Mouse (Mus musculus): ENCODE results near the gene Lrrc46.

Gene Lrrc46

DNA sequence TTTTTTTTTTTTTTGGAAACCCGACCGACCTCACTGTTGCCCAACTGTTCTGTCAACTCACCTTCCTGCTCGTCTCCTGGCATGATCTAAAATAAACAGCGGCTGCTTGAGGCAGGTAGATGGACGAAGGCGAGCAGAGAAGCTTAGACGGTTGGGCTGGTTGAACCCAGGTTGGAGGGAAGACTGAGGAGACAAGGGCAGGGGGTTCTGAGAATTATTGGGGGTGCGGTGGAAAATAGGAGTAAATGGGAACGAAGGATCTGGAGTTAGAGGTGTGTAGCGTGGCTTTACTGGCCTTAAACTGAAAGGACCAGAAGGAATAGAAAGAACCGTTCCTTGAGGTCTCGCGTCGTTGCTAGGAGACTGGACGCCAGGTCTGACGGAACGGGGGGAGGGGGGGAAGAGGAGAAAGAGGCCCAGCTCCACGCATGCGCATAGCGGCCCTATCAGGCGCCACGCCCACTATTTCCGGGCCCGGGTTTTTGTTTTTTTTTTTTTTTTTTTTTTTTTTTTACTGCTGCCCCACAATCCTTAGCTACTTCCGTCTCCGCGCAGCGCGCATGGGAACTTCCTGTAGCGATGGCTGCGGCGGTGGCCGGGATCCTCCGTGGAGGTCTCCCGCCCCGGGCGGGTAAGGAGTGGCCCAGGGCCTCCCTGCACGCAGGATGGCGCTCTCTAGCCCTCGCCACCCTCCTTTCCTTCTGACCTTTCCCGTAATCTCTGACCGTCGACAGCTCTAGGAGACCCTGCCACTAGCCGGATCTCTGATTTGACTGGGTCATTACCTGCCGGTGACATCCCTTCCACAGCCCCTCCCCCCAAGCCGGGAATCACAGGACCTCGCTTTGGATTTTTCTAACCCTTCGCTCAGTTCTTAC lies at the start of gene Lrrc46, which contains the start of gene Mrpl10:
Gene Lrrc46, minus strand, starts transcription at position 386 of the 878 bp plus-strand sequence.
Gene Mrpl10, plus strand, starts transcription at position 539 of the 878 bp plus-strand sequence.
- DNase-seq, result peak; percentile 94 to 96

DNA sequence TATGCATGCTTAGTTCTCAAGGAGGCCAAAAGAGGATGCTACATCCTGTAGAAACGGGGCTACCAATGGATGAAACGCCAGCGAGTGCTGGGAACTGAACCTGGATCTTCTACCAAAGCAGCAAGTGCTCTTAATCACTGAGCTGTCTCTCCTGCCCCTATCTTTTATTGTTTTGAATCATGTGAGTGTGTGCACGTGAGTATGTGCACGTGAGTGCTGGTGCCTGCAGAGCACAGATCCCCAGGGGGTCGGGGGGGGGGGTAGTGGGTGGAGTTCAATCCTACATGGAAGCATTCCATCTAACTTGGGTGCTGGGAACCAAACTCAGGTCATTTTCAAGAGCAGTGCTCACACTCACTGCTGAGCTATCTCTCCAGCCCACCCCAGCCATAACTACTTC lies 45.2 kb upstream of the Lrrc46 start:
- no peak for DNase-seq

DNA sequence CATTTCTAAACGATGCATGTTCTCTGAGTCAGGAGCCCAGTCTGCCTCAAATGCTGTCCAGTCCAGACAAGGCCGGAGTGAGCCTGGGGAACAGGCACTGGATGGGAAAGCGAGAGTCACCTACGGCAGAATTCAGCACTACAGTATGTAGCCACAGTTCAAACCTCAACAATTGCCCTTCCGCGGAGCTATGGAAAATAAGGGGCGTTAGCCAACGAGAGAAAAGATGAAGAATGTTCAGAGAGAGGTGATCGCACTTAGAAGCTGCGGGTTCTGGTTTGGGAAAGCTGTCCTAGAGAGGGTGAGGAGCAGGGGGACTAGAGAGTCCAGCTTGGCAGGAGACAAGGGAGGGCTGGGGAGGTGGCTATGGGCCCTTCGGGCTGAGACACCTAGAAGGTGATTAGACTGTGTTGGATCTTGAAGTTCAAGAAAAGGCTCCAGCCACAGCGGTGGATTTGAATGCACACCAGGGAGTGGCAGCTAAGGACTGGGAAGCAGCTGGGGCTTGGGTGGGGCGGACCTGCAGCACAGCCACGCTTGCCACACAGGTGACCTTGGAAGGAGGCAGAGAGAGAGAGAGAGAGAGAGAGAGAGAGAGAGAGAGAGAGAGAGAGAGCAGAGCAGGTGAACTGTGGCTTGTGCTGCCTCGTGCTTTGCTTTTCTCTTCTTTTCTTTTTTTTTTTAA lies 43.8 kb upstream of the Lrrc46 start:
- DNase-seq, result no peak

DNA sequence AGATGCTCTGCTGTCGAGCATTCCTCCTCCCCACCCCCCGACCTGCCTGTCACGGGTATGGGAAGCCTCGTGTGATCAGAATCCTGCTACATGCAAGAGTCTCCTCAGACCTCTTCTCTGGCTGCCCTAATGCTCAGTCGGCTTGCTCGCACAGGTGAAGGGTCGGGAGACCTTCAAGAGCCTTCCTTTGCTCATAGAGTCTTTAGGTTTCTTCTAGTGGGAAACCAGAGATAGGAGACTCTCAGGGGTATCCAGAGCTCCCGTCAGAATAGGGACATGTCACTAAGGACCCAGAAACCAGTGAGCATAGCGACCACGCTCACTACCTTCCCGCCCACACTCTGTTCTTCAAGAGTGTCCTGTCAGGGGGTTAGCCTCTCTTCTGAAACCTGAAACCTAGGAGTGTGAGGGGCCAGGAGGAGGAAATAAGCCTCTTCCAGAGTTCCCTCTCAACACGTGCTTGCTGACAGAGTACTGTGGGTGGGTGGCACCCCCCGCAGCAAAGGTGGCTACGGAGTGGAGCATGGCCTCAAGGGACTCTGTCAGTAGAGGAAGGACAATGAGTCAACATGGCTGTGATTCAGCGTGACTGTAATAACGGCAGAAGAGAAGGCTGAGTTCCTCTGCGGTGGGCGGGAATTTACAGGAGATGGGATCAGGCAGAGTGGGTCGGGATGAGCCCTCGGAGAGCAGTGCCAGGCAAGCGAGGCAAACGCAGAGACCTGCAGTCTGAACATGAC lies 42.4 kb upstream of the Lrrc46 start:
- DNase-seq, result no peak

- peak; percentile 66 to 69 for DNase-seq
These were observed 41.8 kb upstream of the Lrrc46 start for GRCm38 (mm10) chr11:97082977-97083376.

DNA sequence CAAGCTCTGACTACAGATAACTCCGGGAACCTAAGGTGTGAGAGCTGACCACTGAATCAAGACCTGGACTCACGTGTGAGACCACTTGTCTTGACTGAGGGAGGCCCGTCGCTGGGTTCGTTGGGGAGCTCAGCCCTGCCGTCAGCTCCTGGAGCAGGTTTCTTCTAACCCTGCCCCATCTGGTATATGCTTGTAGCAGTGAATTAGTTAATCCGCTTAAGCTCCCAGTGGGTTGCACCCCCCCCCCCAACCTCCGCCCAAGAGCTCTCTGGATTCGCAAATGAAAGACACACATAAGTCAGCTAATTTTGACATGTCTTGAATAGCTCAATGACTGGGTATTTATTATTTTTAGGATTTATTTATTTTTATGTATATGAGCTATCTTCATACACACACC lies 39.1 kb upstream of the Lrrc46 start:
- no peak for DNase-seq

DNA sequence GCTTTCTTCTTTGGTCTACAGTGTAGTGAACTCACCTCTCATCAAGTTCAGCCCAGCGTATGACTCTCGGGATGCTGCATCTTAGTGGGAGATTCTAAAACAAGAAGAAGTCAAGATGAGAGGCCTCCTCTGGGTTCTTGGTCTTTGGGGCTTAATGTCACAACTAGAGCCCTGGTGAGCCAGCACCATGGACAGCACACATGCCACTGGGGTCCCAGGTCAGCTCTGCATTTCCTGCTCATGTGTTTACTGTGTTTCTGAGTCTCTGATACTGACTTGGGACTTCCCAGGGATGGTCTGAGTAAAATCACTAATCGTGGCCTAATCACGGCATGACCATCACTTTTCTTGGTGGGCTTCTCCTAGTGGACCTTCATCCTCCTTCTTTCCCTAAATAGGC lies 37.5 kb upstream of the Lrrc46 start:
- DNase-seq, result peak in 1 of 2 experiments; percentile 32

DNA sequence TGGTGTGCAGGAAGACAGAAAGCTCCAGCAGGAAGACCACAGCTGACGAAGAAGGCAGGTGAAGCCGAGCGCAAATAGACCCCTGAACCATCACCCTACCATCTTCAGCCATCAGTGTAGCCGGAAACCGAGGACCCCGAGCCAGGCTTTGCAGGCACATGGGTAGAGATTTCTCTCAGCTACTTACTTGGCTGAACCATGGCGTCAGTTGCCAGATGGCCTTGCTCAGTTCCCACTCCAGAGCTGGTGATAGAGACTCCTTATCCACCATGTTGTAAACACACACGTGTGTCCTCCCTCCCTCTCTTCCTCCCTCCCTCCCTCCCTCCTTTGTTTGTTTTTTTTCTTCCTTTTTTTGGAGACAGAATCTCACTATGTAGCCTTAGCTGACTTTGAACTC lies 33.0 kb upstream of the Lrrc46 start:
- no peak for DNase-seq

DNA sequence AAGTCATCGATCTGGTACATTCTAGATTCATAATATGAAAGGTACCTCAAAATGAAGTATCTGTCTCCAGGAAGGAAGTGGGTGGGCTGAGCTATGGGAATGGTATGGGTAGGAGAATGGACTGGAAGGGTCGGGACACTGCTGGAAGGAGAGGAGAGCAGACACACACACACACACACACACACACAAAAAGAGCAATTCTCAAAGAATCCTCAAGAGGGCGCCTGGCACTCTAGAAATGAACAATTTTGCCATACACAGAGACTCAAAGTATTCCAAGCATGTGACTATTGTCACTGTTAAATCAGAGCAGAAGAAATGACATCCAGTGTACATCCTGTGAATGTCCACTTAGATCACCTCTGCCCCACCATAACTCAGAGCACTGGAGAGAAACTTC lies 31.3 kb upstream of the Lrrc46 start:
- DNase-seq, result peak in 1 of 2 experiments; percentile 61

- no peak for DNase-seq
These were observed 29.9 kb upstream of the Lrrc46 start for GRCm38 (mm10) chr11:97071129-97071528.

DNA sequence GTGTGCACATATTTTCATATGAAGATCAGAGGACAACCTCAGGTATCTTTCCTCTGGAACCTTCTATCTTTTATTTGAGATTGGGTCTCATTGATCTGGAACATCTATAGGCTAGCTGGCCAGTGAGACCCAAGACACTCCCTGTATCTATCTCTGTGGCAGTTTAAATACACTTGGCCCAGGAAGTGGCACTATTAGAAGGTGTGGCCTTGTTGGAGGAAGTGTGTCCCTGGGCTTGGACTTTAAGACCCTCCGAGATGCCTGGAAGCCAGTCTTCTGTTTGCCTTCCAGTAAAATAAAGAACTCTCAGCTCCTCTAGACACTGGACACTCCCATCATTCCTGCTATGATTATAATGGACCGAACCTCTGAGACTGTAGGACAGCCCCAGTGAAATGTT lies 28.6 kb upstream of the Lrrc46 start:
- no peak for DNase-seq

GRCm38 (mm10) chr11:97069333-97069732 lies 28.1 kb upstream of the Lrrc46 start:
- no peak for DNase-seq

GRCm38 (mm10) chr11:97066656-97067360 lies 25.6 kb upstream of the Lrrc46 start:
- DNase-seq, result no peak

- no peak for DNase-seq
These were observed 24.5 kb upstream of the Lrrc46 start for GRCm38 (mm10) chr11:97065538-97066295.

- peak in 1 of 2 experiments; percentile 19 for DNase-seq
These were observed 22.7 kb upstream of the Lrrc46 start for GRCm38 (mm10) chr11:97063921-97064295.

DNA sequence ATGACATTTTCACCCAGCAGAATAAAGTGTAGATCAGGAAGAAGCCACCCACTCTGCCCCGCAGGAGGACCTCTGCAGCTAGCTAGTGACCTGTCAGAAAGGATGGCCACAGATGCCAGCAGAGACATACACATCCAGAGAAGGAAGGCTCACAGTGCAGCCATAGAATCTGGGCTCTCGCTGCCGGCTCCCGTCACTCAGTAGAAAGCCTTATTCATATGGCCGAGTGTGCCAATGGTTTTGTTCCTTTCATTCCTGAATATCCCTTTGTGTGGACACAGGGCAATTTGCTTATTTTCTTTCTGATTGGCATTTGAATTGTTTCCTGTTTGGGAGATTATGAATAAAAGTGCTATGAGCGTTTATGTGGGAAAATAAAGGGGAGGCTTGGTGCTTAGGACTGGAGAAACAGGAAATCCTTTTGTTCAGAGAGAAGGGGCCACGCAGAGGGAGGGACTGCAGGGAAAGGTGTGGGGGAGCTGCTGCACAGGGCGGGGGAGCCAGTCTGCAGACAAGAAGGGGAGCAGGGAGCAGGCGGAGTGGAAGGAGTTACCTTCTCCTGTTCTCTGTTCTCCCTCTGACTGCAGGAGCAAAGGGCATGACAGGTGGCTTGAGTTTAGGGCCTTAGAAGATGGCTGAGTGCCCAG lies 22.2 kb upstream of the Lrrc46 start:
- no peak for DNase-seq

DNA sequence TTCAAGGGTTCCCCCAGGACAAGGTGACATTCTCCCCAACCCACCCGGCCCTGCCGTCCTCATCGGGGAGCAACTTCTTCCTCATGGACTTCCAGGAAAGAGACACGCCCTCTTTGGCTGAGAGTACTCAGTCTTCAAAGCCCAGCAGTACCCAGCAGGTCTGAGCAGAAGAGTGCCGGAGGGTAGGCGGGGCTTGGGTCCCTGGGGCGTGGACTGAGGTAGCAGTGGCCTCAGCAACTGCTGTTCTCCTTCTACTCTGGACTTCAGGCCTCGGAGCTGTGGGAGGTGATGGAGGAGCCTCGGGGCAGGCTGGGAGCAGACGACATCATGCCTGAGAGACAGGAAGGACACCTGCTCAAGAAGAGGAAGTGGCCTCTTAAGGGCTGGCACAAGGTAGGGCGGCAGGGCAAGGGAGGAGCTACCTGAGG lies 11.0 kb upstream of the Lrrc46 start:
- DNase-seq, result peak; percentile 57 to 79

- DNase-seq, result no peak
These were observed 9.9 kb upstream of the Lrrc46 start for GRCm38 (mm10) chr11:97050944-97051586.

DNA sequence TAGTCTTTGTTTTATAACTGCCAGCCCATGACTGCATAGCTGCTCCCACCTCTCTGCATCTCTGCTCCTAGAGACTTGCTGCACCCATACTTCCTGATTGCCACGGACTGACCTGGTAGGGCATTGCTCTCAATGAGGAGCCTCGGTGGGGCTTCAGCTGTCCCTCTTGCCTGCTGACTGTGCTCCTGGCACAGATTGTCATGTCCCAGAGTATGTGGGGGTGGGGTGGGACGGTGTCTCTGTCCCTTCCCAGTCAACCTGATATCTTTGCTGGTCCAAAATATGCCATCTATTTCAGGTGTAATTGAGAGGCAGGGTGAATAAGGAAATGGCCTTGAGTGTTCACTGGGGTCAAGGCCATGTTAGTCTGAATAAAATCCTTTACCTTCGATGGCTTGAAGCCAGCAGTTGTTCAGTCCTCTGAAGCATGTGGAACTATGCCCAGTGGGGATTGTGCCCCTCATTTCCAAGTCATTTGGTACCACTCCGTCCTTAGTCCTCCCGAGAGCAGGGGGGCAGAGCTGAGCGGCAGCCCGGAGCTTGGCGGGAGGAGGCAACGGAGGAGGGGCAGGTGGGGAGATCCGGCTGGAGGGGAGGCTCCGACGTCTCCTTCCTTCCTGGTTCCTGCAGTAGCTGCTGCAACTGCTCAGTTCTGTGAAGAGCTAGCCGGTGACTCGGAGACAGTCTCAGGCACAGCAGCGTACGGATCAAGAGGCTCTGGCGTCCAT lies 9.2 kb upstream of the Lrrc46 start, which contains the start of gene Osbpl7:
Gene Osbpl7, plus strand, starts transcription at position 413 of the 728 bp plus-strand sequence.
- peak; percentile 78 to 90 for DNase-seq
